In the genomic region with DNA sequence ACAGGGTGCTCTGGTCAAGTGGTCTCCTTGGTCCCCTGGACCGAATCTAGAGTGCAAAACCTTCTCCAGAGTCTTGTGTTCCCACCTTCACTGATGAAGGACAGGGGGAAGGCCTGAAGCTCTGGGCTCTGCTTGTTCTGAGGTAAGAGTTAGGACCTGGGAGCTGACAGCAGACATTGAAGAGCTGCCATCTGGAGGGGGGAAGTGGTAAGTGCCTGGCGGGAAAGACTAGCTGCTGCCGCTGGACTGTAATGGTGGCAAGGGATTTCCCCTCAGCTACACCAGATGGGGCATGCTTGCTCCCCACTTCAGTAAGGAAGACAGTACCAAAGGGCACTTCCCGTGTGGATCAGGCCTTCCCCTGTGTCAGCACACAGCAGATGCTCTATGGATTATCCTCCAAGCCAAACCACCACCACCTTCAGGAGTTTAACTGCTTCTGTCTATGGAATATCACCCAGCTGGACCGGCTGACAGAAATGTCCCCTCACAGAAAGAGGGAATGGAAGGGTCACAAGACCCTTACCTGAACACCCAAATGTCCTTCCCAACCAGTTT, we compare ENCODE assay signal across 8 mouse cellular contexts. TPM values are rescaled to one million over a fixed set of nuclear protein-coding genes. Genes with fewer than 3 reads are reported as not detected.
DNase-seq lines count a peak whose midpoint lies in the region; ATAC-seq and TF ChIP-seq lines count a peak whose summit lies in the region.

No protein-coding gene starts in this region.

- no peak overlapping the region for H3K27ac ChIP-seq in left cerebral cortex, adult 2 months

- intact Hi-C loops in gastrocnemius, postnatal 14 days (cut with DNase I; ENCODE audit: low total_unique reads), result loop anchor here (5.0 kb wide), 1 partner anchor 100 kb away; no protein-coding TSS in a partner anchor
- intact Hi-C loops in left cerebral cortex, adult 2 months (cut with DNase I), result loop anchor here (2.0 kb wide), 3 partner anchors 49 to 143 kb away; a partner anchor contains a TSS

- peak; percentile 78 for ATAC-seq in common myeloid progenitor, adult 5-6 weeks (replicated peaks; ENCODE audit: low read depth, poor library complexity, severe bottlenecking)
- ATAC-seq in inflammation-experienced regulatory T-cells, adult 6 months, result peak; percentile 50
- ATAC-seq in megakaryocyte, adult 5-6 weeks (ENCODE audit: poor library complexity, severe bottlenecking), result peak; percentile 55

- H3K4me3 ChIP-seq in left cerebral cortex, adult 2 months, result no peak overlapping the region

- peak; percentile 71 for DNase-seq in adipocyte (ENCODE audit: low spot score)
- peak; percentile 65 for DNase-seq in gastrocnemius, postnatal 14 days
- DNase-seq in left cerebral cortex, adult 2 months (ENCODE audit: extremely low spot score in 1 of 2, low spot score in 2 of 2), result peak; percentile 43 to 57
- DNase-seq in right cerebral cortex, adult 2 months (ENCODE audit: low spot score in 2 of 2), result peak; percentile 57 to 69
- DNase-seq in urinary bladder, postnatal 36 days (ENCODE audit: low spot score in 2 of 2), result peak; percentile 39 to 59

- peak; percentile 73 for TF ChIP-seq CTCF in left cerebral cortex, adult 2 months (IDR thresholded peaks at IDR 0.05)

RNA-seq across cellular contexts. Expression of a gene that starts 11.0 kb away (rescaled TPM):
- total RNA-seq in common myeloid progenitor, adult 5-6 weeks (2017), result not detected in 2 replicates
- total RNA-seq in gastrocnemius, postnatal 14 days (2021), result not detected
- polyA plus RNA-seq in inflammation-experienced regulatory T-cells, adult 6 months (2017; shearing (Covaris generic)), result not detected
- under 1 TPM in 1 of 2 experiments, not detected in 1; 0.11 TPM for total RNA-seq in left cerebral cortex, adult 2 months (2021)
- 0.32 TPM in 1 of 2 replicates, not detected in the other for total RNA-seq in megakaryocyte, adult 5-6 weeks (2015)
- 0.08 and 1.0 TPM in 2 replicates for total RNA-seq in megakaryocyte, adult 5-6 weeks (2017)

RNA-seq across cellular contexts. Expression of a gene that starts 48.9 kb away (rescaled TPM):
- 25.0 and 38.5 TPM in 2 replicates for total RNA-seq in common myeloid progenitor, adult 5-6 weeks (2017)
- total RNA-seq in gastrocnemius, postnatal 14 days (2021), result 10 to 100 TPM; 15.4 to 22.5 TPM
- 10 to 100 TPM; 10.6 to 11.7 (median 10.8) TPM for polyA plus RNA-seq in inflammation-experienced regulatory T-cells, adult 6 months (2017; shearing (Covaris generic))
- total RNA-seq in left cerebral cortex, adult 2 months (2021), result 10 to 100 TPM; 50.0 to 50.2 TPM
- total RNA-seq in megakaryocyte, adult 5-6 weeks (2015), result 10.4 and 11.3 TPM in 2 replicates
- 19.9 and 22.0 TPM in 2 replicates for total RNA-seq in megakaryocyte, adult 5-6 weeks (2017)
